Mouse (Mus musculus): ENCODE data around the gene Tjap1.

- TF ChIP-seq CTCF (IDR thresholded peaks at IDR 0.05; ENCODE audit: low read depth) (no peak), EP300 (IDR thresholded peaks at IDR 0.05; ENCODE audit: low read depth) (no peak)
These were observed 14.7 kb downstream of the Tjap1 start for GRCm38 (mm10) chr17:46268026-46268720.

Measured in heart, postnatal 0 days (tissue).